Mouse (Mus musculus): Measurements from ENCODE around the gene Tmem202. TPM values are rescaled to one million over a fixed set of nuclear protein-coding genes. Genes with fewer than 3 reads are reported as not detected.

Gene Tmem202
- polyA plus RNA-seq, 1 experiment from 2014 or later = 0.46 TPM

DNA sequence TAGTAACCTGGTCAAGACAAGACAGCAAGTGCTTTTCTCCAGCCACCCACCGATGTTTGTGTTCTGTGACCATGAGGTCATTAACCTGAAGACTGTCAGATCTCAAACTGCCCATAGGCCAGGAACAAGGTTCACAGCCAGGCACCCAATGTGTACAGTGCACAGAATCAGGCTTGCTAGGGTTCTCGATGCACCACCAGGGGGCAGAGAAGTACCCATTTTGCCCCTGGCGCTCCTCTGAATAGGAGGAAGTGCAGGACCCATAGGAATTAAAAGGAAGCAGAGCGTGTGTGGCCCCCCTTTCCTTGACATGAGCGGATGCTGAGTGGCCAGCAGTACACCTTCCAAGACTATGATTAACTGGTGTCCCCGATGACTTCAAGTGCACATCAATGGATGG lies 27.5 kb upstream of the Tmem202 start:
- peaks cover 33% of the 10 kb centered on the region for H3K36me3 ChIP-seq (ENCODE audit: control insufficient read depth, insufficient read depth, low read length)
- H3K9ac ChIP-seq (replicated peaks; ENCODE audit: low read length) = no peak overlapping the region
- H3K4me3 ChIP-seq (replicated peaks; ENCODE audit: low read depth, low read length) = no peak overlapping the region
- no peaks in the 10 kb centered on the region for H3K9me3 ChIP-seq (ENCODE audit: control insufficient read depth, low read length)
- H3K27me3 ChIP-seq (ENCODE audit: control insufficient read depth, insufficient read depth, low read length) = no peaks in the 10 kb centered on the region
- no peak overlapping the region for H3K4me2 ChIP-seq (ENCODE audit: low read length)
- H3K4me1 ChIP-seq (ENCODE audit: control insufficient read depth, insufficient read depth, low read length) = no peaks in the 10 kb centered on the region; the same call in 1 of the 2 replicates
- ATAC-seq (ENCODE audit: low FRiP score, low TSS enrichment) = no peak
- DNase-seq = peak; percentile 85
- 27% methylated on average over 6 of the region's 6 CpGs for WGBS
- no peak overlapping the region for H3K27ac ChIP-seq (replicated peaks; ENCODE audit: low read depth, low read length)

DNA sequence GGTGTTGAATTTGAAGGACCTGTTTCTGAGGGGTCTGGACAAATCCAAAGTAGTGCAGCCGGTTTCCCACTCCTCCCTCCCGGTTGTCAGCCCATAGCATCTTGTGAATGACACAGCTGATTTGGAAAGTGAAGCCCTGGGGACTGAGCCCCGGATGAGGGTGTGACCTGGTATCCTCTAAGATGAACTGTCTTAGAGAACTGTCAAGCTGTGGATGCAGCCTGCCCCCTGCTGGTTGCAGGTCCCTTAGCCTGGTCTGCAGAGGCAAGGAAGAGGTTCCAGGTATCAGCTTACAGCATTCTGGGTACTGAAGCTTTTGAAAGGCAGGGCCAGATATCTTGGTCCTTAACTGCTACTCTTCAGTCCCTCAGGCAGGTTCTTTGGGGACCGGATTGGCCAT lies 26.0 kb upstream of the Tmem202 start:
- Histone ChIP-seq H3K27ac (replicated peaks; ENCODE audit: low read depth, low read length) (no peak overlapping the region), H3K27me3 (ENCODE audit: control insufficient read depth, insufficient read depth, low read length) (no peaks in the 10 kb centered on the region), H3K36me3 (ENCODE audit: control insufficient read depth, insufficient read depth, low read length) (peaks cover 48% of the 10 kb centered on the region), H3K4me2 (ENCODE audit: low read length) (no peak overlapping the region), H3K4me3 (replicated peaks; ENCODE audit: low read depth, low read length) (no peak overlapping the region), H3K4me1 (ENCODE audit: control insufficient read depth, insufficient read depth, low read length) (no peaks in the 10 kb centered on the region; the same call in 1 of the 2 replicates), H3K9ac (replicated peaks; ENCODE audit: low read length) (no peak overlapping the region), H3K9me3 (ENCODE audit: control insufficient read depth, low read length) (no peaks in the 10 kb centered on the region)
- peak; percentile 80 for DNase-seq
- 28% methylated on average over 4 of the region's 4 CpGs for WGBS
- no peak for ATAC-seq (ENCODE audit: low FRiP score, low TSS enrichment)

DNA sequence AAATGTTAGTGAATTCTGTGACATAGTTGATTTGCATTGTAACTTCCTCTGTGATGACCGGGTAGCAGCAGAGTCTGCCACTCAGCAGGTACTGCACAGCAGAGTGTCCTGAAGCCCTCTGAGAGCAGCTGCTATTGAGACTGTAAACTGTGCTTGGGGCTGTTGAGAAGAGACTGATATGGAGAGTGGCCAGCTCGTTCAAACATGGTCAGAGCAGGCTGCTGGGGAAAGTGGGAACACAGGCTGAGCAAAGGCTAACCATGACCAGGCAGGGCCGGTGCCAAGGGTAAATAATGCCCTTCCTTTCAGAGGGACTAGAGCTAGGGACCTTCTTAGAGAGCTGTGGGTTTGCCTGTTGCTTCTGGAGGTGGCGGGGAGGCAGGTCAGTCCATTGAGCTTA lies 14.1 kb upstream of the Tmem202 start:
- H3K4me1 ChIP-seq (ENCODE audit: control insufficient read depth, insufficient read depth, low read length) = no peaks in the 10 kb centered on the region
- DNase-seq (no peak), ATAC-seq (ENCODE audit: low FRiP score, low TSS enrichment) (no peak)
- H3K36me3 ChIP-seq (ENCODE audit: control insufficient read depth, insufficient read depth, low read length) = peaks cover 33% of the 10 kb centered on the region
- no peak overlapping the region for H3K4me2 ChIP-seq (ENCODE audit: low read length)
- no peaks in the 10 kb centered on the region for H3K9me3 ChIP-seq (ENCODE audit: control insufficient read depth, low read length)
- 92% methylated on average over 4 of the region's 4 CpGs for WGBS
- H3K27me3 ChIP-seq (ENCODE audit: control insufficient read depth, insufficient read depth, low read length) = no peaks in the 10 kb centered on the region
- H3K9ac ChIP-seq (replicated peaks; ENCODE audit: low read length) = no peak overlapping the region
- no peak overlapping the region for H3K4me3 ChIP-seq (replicated peaks; ENCODE audit: low read depth, low read length)
- H3K27ac ChIP-seq (replicated peaks; ENCODE audit: low read depth, low read length) = no peak overlapping the region

DNA sequence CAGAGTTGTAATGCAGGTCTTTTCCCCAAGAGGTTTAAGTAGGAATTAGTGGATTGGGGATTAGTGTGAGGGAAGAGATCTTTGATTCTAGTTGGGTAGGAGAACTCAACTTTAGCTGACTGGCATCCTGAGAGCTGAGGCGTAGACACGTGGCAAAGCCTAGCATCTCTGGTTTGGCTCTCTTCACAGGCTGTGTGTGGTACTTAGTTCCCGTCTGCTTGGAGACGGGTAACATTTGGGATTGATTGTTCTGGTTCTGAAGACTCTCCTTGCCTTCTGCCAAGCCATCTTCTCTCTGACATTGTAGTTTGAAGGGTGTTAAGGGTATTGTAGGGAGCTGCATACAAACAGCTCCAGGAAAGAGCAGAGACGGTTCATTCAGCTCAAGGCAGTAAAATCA lies 13.0 kb upstream of the Tmem202 start:
- no peak for DNase-seq
- WGBS = 90% methylated on average over 5 of the region's 5 CpGs

DNA sequence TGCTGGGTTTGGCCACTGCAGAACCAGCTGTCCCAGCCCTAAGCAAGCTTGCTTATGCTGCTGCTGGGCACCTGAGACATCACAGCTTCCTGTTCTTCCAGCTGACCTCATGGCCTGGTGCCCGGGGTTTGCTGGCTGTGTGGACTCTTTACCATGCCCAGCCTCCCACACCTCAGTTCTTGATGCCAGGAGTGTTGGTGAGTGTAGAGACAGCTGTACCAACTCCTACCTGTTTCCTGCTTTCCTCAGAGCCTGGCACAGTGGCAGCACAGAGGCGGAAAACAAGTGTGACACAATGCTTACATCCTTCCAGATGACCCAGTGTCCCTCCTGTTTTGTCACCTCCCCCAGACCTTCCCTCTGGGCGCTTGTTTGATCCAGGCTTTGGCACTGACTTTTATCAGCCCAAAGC lies 12.0 kb upstream of the Tmem202 start:
- H3K4me3 ChIP-seq (replicated peaks; ENCODE audit: low read depth, low read length) = no peak overlapping the region
- no peaks in the 10 kb centered on the region for H3K9me3 ChIP-seq (ENCODE audit: control insufficient read depth, low read length)
- DNase-seq = no peak
- H3K36me3 ChIP-seq (ENCODE audit: control insufficient read depth, insufficient read depth, low read length) = peaks cover 14% of the 10 kb centered on the region
- no peak overlapping the region for H3K9ac ChIP-seq (replicated peaks; ENCODE audit: low read length)
- no peak overlapping the region for H3K4me2 ChIP-seq (ENCODE audit: low read length)
- no peak for ATAC-seq (ENCODE audit: low FRiP score, low TSS enrichment)
- WGBS = 90% methylated on average over 3 of the region's 3 CpGs
- H3K27me3 ChIP-seq (ENCODE audit: control insufficient read depth, insufficient read depth, low read length) = no peaks in the 10 kb centered on the region
- no peaks in the 10 kb centered on the region for H3K4me1 ChIP-seq (ENCODE audit: control insufficient read depth, insufficient read depth, low read length)
- no peak overlapping the region for H3K27ac ChIP-seq (replicated peaks; ENCODE audit: low read depth, low read length)

More for the DNA sequence above, 13.0 kb upstream of the Tmem202 start:
- H3K9ac ChIP-seq (replicated peaks; ENCODE audit: low read length) = no peak overlapping the region
- no peaks in the 10 kb centered on the region for H3K4me1 ChIP-seq (ENCODE audit: control insufficient read depth, insufficient read depth, low read length)
- no peaks in the 10 kb centered on the region for H3K27me3 ChIP-seq (ENCODE audit: control insufficient read depth, insufficient read depth, low read length)
- no peak overlapping the region for H3K4me3 ChIP-seq (replicated peaks; ENCODE audit: low read depth, low read length)
- H3K36me3 ChIP-seq (ENCODE audit: control insufficient read depth, insufficient read depth, low read length) = peaks cover 23% of the 10 kb centered on the region
- H3K4me2 ChIP-seq (ENCODE audit: low read length) = no peak overlapping the region
- no peaks in the 10 kb centered on the region for H3K9me3 ChIP-seq (ENCODE audit: control insufficient read depth, low read length)
- no peak for ATAC-seq (ENCODE audit: low FRiP score, low TSS enrichment)
- H3K27ac ChIP-seq (replicated peaks; ENCODE audit: low read depth, low read length) = no peak overlapping the region

DNA sequence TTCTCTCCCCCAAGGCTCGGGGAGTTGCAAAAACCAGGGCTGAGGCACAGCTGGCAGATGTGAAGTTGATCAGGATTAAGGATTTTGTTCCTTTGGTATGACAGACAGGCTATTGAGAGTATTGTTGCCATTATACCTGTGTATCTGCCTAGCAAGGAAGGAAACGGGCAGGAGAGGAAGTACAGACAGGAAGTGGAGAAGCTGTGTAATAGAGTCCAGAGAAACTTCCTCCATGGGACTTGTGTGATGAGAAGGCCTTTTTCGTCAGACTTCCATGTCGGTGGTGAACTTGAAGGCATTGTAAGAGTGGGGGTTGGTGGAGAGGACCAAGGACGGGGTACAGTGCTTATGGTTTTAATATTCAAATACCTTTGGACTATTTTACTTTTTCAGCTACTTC lies 11.4 kb upstream of the Tmem202 start:
- H3K4me3 ChIP-seq (replicated peaks; ENCODE audit: low read depth, low read length) = no peak overlapping the region
- DNase-seq (no peak), ATAC-seq (ENCODE audit: low FRiP score, low TSS enrichment) (no peak)
- H3K4me2 ChIP-seq (ENCODE audit: low read length) = no peak overlapping the region
- H3K9me3 ChIP-seq (ENCODE audit: control insufficient read depth, low read length) = no peaks in the 10 kb centered on the region
- no peaks in the 10 kb centered on the region for H3K27me3 ChIP-seq (ENCODE audit: control insufficient read depth, insufficient read depth, low read length)
- 89% methylated on average over 5 of the region's 5 CpGs for WGBS
- H3K4me1 ChIP-seq (ENCODE audit: control insufficient read depth, insufficient read depth, low read length) = no peaks in the 10 kb centered on the region
- H3K36me3 ChIP-seq (ENCODE audit: control insufficient read depth, insufficient read depth, low read length) = peaks cover 10% of the 10 kb centered on the region
- H3K9ac ChIP-seq (replicated peaks; ENCODE audit: low read length) = no peak overlapping the region
- no peak overlapping the region for H3K27ac ChIP-seq (replicated peaks; ENCODE audit: low read depth, low read length)

DNA sequence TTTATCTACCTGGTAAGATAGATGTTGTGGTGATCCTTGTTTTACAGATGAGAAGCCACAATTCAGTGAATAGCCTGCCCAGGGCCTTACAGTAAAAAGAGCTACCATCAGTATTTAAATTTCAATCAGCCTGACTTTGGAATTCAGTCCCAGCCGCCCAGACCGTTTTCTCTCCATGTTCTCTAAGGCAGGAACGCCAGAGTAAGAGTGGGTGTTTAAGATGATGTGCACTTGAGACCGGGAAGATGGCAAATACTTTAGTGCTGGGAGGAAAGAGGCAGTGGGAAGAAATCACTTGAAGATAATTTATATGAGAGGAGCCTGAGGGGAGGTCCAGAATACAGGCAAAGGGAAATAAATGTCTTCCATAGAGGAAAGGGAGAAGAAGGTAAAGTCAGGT lies 10.4 kb upstream of the Tmem202 start:
- no peaks in the 10 kb centered on the region for H3K27me3 ChIP-seq (ENCODE audit: control insufficient read depth, insufficient read depth, low read length)
- no peaks in the 10 kb centered on the region for H3K9me3 ChIP-seq (ENCODE audit: control insufficient read depth, low read length)
- no peak overlapping the region for H3K27ac ChIP-seq (replicated peaks; ENCODE audit: low read depth, low read length)
- H3K4me1 ChIP-seq (ENCODE audit: control insufficient read depth, insufficient read depth, low read length) = no peaks in the 10 kb centered on the region
- ATAC-seq (ENCODE audit: low FRiP score, low TSS enrichment) (no peak), DNase-seq (no peak)
- 92% methylated on average over 4 of the region's 4 CpGs for WGBS
- H3K9ac ChIP-seq (replicated peaks; ENCODE audit: low read length) = no peak overlapping the region
- H3K4me3 ChIP-seq (replicated peaks; ENCODE audit: low read depth, low read length) = no peak overlapping the region
- peaks cover 5% of the 10 kb centered on the region for H3K36me3 ChIP-seq (ENCODE audit: control insufficient read depth, insufficient read depth, low read length)
- no peak overlapping the region for H3K4me2 ChIP-seq (ENCODE audit: low read length)

DNA sequence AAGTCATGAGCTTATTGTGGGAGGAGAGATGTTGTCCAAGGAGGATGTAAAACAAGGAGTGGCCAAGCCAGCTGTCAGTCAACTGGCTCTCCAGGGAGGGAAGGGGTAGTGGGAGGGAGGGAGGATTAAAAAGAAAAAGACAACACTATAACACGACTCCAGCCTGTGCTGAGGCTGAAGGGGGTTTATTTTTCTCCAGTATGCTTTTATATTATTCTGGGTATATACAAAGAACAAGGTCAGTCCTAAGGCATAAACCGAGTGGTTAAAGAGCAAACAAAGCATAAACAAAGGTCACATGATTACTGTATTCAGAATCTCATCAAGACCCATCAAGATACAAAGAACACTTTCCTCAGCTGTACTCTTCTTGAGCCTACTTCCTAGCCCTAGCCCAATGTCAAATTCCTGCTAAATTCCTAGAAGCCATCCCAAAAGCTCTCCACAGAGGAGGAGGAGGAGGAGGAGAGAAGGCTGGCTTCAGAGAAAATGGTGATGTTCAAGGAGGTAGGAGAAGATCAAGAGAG lies 9.4 kb upstream of the Tmem202 start:
- Histone ChIP-seq H3K9me3 (ENCODE audit: control insufficient read depth, low read length) (no peaks in the 10 kb centered on the region), H3K4me3 (replicated peaks; ENCODE audit: low read depth, low read length) (no peak overlapping the region), H3K27me3 (ENCODE audit: control insufficient read depth, insufficient read depth, low read length) (no peaks in the 10 kb centered on the region), H3K4me1 (ENCODE audit: control insufficient read depth, insufficient read depth, low read length) (no peaks in the 10 kb centered on the region), H3K4me2 (ENCODE audit: low read length) (no peak overlapping the region), H3K9ac (replicated peaks; ENCODE audit: low read length) (no peak overlapping the region), H3K36me3 (ENCODE audit: control insufficient read depth, insufficient read depth, low read length) (peaks cover under 1% of the 10 kb centered on the region; the same call in 1 of the 2 replicates), H3K27ac (replicated peaks; ENCODE audit: low read depth, low read length) (no peak overlapping the region)
- ATAC-seq (ENCODE audit: low FRiP score, low TSS enrichment) = no peak
- WGBS = 60% methylated on average over 2 of the region's 2 CpGs
- DNase-seq = no peak

DNA sequence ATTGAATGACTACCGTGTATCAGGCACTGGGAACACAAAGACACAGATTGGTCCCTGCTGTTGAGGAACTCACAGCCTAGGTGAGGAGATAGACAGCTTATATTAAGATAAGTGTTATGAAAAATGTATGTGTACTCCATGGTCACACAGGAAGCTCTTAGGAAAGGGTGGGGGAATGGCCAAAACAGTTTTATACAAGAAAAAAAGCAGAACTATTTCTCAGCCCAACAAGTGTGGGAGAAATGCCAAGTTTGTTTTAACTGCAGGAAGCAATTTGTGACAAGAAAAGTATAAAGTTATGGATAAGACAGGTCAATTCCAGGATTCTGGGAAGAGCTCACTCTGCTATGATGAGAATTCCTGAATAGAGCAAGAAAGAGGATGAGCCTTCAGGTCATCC lies 8.2 kb upstream of the Tmem202 start:
- DNase-seq (no peak), ATAC-seq (ENCODE audit: low FRiP score, low TSS enrichment) (no peak)
- WGBS = 94% methylated on average over 1 of the region's 1 CpGs
- Histone ChIP-seq H3K4me1 (ENCODE audit: control insufficient read depth, insufficient read depth, low read length) (no peaks in the 10 kb centered on the region), H3K9ac (replicated peaks; ENCODE audit: low read length) (no peak overlapping the region), H3K27me3 (ENCODE audit: control insufficient read depth, insufficient read depth, low read length) (no peaks in the 10 kb centered on the region), H3K4me2 (ENCODE audit: low read length) (no peak overlapping the region), H3K4me3 (replicated peaks; ENCODE audit: low read depth, low read length) (no peak overlapping the region), H3K27ac (replicated peaks; ENCODE audit: low read depth, low read length) (no peak overlapping the region), H3K9me3 (ENCODE audit: control insufficient read depth, low read length) (no peaks in the 10 kb centered on the region), H3K36me3 (ENCODE audit: control insufficient read depth, insufficient read depth, low read length) (no peaks in the 10 kb centered on the region)
